Mouse (Mus musculus) CH12.LX (cell line): ENCODE data around the gene Slc43a3.

ENCODE experiments used
- CHD1 ChIP-seq: IDR thresholded peaks from 2 replicates; pipeline ENCODE4 v1.6.1; 2012; ENCODE audit warnings: low read depth, low read length, improper control_type of control experiment, inconsistent platforms
- CTCF ChIP-seq, 2 experiments: IDR thresholded peaks in 1 of 2; conservative IDR thresholded peaks in 1 of 2; 2 replicates each; pipeline ENCODE4 v1.5.1; 2011 to 2012; ENCODE audit warnings: low read depth in 2 of 2, low read length in 2 of 2, improper control_type of control experiment in 1 of 2, inconsistent platforms in 1 of 2, mild to moderate bottlenecking in 1 of 2, moderate library complexity in 1 of 2
- EP300 ChIP-seq: IDR thresholded peaks from 2 replicates; pipeline ENCODE4 v1.6.1; 2011; ENCODE audit warnings: low read length, improper control_type of control experiment
- ETS1 ChIP-seq: conservative IDR thresholded peaks from 2 replicates; pipeline ENCODE4 v1.6.1; 2012; ENCODE audit warnings: low read depth, mild to moderate bottlenecking, inconsistent platforms, low read length, improper control_type of control experiment, moderate library complexity
- NELFE ChIP-seq: IDR thresholded peaks from 2 replicates; pipeline ENCODE4 v1.6.1; 2011; ENCODE audit warnings: low read depth, low read length, improper control_type of control experiment
- POLR2A ChIP-seq: IDR thresholded peaks from 2 replicates; pipeline ENCODE4 v1.6.1; 2011; ENCODE audit warnings: low read depth, mild to moderate bottlenecking, improper control_type of control experiment, low read length
- SMC3 ChIP-seq: IDR thresholded peaks from 2 replicates; pipeline ENCODE4 v1.6.1; 2011; ENCODE audit warnings: low read depth, low read length, improper control_type of control experiment
- USF2 ChIP-seq: conservative IDR thresholded peaks from 2 replicates; pipeline ENCODE4 v1.6.1; 2011; ENCODE audit warnings: low read depth, low read length, improper control_type of control experiment
- ZC3H11A ChIP-seq: IDR thresholded peaks from 2 replicates; pipeline ENCODE4 v1.6.1; 2012; ENCODE audit warnings: low read depth, mild to moderate bottlenecking, inconsistent platforms, low read length, improper control_type of control experiment
- ZKSCAN1 ChIP-seq: IDR thresholded peaks from 2 replicates; pipeline ENCODE4 v1.6.1; 2012; ENCODE audit warnings: low read depth, inconsistent platforms, low read length, improper control_type of control experiment, borderline replicate concordance
- ZMIZ1 ChIP-seq: IDR thresholded peaks from 2 replicates; pipeline ENCODE4 v1.6.1; 2012; ENCODE audit warnings: low read depth, mild to moderate bottlenecking, inconsistent platforms, low read length, improper control_type of control experiment
- ZNF384 ChIP-seq: IDR thresholded peaks from 2 replicates; pipeline ENCODE4 v1.6.1; 2012; ENCODE audit warnings: low read depth, low read length, improper control_type of control experiment, inconsistent platforms

- no peak for TF ChIP-seq CTCF (conservative IDR thresholded peaks at IDR 0.05 in 1 of 2, IDR thresholded peaks at IDR 0.05 in 1 of 2; ENCODE audit: low read depth in 2 of 2, low read length in 2 of 2)
- TF ChIP-seq USF2: no peak
- no peak for TF ChIP-seq POLR2A
- TF ChIP-seq ZMIZ1: no peak
- TF ChIP-seq ZC3H11A: no peak
- no peak for TF ChIP-seq ZKSCAN1
- no peak for TF ChIP-seq NELFE
- TF ChIP-seq SMC3: no peak
- TF ChIP-seq ETS1: no peak
- no peak for TF ChIP-seq ZNF384
- TF ChIP-seq EP300: no peak
- no peak for TF ChIP-seq CHD1
Observed at GRCm38 (mm10) chr2:84930186-84930585, 6.2 kb upstream of the Slc43a3 start.
